18 mouse cellular contexts compared by ENCODE assay signal in the genomic region with DNA sequence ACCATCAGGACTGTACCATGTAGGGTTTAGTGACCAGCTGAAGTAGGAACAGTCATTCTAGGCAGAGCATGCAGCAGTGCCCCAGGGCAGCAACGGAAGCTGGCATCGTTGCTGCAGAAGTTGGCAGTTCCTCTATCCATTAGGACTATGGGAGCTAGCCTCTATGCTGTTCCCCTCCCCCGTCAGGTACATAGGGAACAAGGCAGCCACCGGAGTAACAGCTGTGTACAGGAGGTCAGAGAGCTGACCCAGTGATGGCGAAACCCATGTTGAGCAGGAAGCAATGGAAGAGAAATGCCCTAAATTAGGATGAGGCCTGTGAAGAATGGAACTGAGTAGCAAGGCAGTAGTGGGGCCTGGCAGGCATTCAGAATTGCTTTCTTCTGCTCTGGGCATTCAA. TPM values are rescaled to one million over a fixed set of nuclear protein-coding genes. Genes with fewer than 3 reads are reported as not detected.
DNase-seq lines count a peak whose midpoint lies in the region; ATAC-seq and TF ChIP-seq lines count a peak whose summit lies in the region.
"Had no signal": no experiment of that assay in that cellular context is flagged by ENCODE, and none has a peak within 500 bp of the region (broad histone marks: within the 10 kb centered on the region; RNA-seq: fewer than 3 reads in every experiment).

No protein-coding gene starts in this region.

- 71% methylated on average over 5 of the region's 5 CpGs for WGBS in hindbrain, postnatal 0 days
- 77% methylated on average over 5 of the region's 5 CpGs for WGBS in hindbrain, embryonic 16.5 days
- 68% methylated on average over 5 of the region's 5 CpGs for WGBS in liver, embryonic 15.5 days (ENCODE audit: insufficient replicate concordance)
- 81% methylated on average over 5 of the region's 5 CpGs for WGBS in forebrain, embryonic 15.5 days

- no peak overlapping the region for H3K4me2 ChIP-seq in hindbrain, postnatal 0 days (ENCODE audit: low read depth, low read length)
- no peak overlapping the region for H3K4me2 ChIP-seq in hindbrain, embryonic 16.5 days (ENCODE audit: low read length)
- no peak overlapping the region for H3K4me2 ChIP-seq in liver, embryonic 15.5 days
- no peak overlapping the region for H3K4me2 ChIP-seq in forebrain, embryonic 15.5 days (replicated peaks)

- H3K27me3 ChIP-seq in hindbrain, postnatal 0 days (ENCODE audit: insufficient read depth, low read length) = no peaks in the 10 kb centered on the region
- H3K27me3 ChIP-seq in hindbrain, embryonic 16.5 days (replicated peaks; ENCODE audit: control insufficient read depth, insufficient read depth, low read length) = no peaks in the 10 kb centered on the region
- H3K27me3 ChIP-seq in liver, embryonic 15.5 days = no peaks in the 10 kb centered on the region
- H3K27me3 ChIP-seq in forebrain, embryonic 15.5 days = no peaks in the 10 kb centered on the region

- H3K4me3 ChIP-seq in hindbrain, postnatal 0 days (ENCODE audit: low read length) = no peak overlapping the region
- no peak overlapping the region for H3K4me3 ChIP-seq in hindbrain, embryonic 16.5 days (ENCODE audit: low read length)
- H3K4me3 ChIP-seq in liver, embryonic 15.5 days (replicated peaks) = no peak overlapping the region
- H3K4me3 ChIP-seq in forebrain, embryonic 15.5 days = no peak overlapping the region
- H3K4me3 ChIP-seq: heart, adult 2 months; limb, embryonic 10.5 days had no signal

- H3K9ac ChIP-seq in hindbrain, postnatal 0 days (replicated peaks; ENCODE audit: low read length) = no peak overlapping the region
- H3K9ac ChIP-seq in hindbrain, embryonic 16.5 days (ENCODE audit: low read depth, low read length) = no peak overlapping the region
- H3K9ac ChIP-seq in liver, embryonic 15.5 days = no peak overlapping the region
- no peak overlapping the region for H3K9ac ChIP-seq in forebrain, embryonic 15.5 days (replicated peaks)

- peak; percentile 1 for DNase-seq in hindbrain, postnatal 0 days (ENCODE audit: low spot score)
- DNase-seq in Muller cell, postnatal 12 days (ENCODE audit: inconsistent ontology term) = peak; percentile 14
- DNase-seq in urinary bladder, postnatal 25 days (ENCODE audit: low spot score) = no peak
- DNase-seq: adrenal gland, adult 2 months; gastrocnemius, postnatal 14 days; heart, adult 2 months; kidney, adult 2 months; kidney, postnatal 14 days; layer of hippocampus, adult 9-11 months; lung, adult 2 months; thymus, adult 2 months had no signal

- ATAC-seq in hindbrain, postnatal 0 days = no peak
- no peak for ATAC-seq in hindbrain, embryonic 16.5 days
- peak; percentile 48 for ATAC-seq in granulocyte monocyte progenitor cell, adult 5-6 weeks (replicated peaks; ENCODE audit: poor library complexity, severe bottlenecking)
- peak; percentile 70 for ATAC-seq in liver, embryonic 15.5 days (ENCODE audit: insufficient read depth)
- no peak for ATAC-seq in forebrain, embryonic 15.5 days (replicated peaks)
- ATAC-seq: inflammation-experienced regulatory T-cells, adult 6 months; midbrain, embryonic 16.5 days had no signal

- no peaks in the 10 kb centered on the region for H3K9me3 ChIP-seq in hindbrain, postnatal 0 days (ENCODE audit: low read length)
- no peaks in the 10 kb centered on the region for H3K9me3 ChIP-seq in hindbrain, embryonic 16.5 days (ENCODE audit: control insufficient read depth, low read length)
- H3K9me3 ChIP-seq in liver, embryonic 15.5 days (replicated peaks) = no peaks in the 10 kb centered on the region
- no peaks in the 10 kb centered on the region for H3K9me3 ChIP-seq in forebrain, embryonic 15.5 days
- H3K9me3 ChIP-seq: limb, embryonic 10.5 days had no signal

- no peaks in the 10 kb centered on the region for H3K4me1 ChIP-seq in hindbrain, postnatal 0 days (ENCODE audit: insufficient read depth, low read length)
- peaks cover 4% of the 10 kb centered on the region; the same call in 1 of the 2 replicates for H3K4me1 ChIP-seq in hindbrain, embryonic 16.5 days (ENCODE audit: control insufficient read depth, insufficient read depth, low read depth, low read length)
- H3K4me1 ChIP-seq in liver, embryonic 15.5 days (replicated peaks) = 0 out of 2 replicates have a peak, but pooled peaks cover 9% of the 10 kb centered on the region
- peaks cover 16% of the 10 kb centered on the region for H3K4me1 ChIP-seq in forebrain, embryonic 15.5 days

- peaks cover 17% of the 10 kb centered on the region for H3K36me3 ChIP-seq in hindbrain, postnatal 0 days (ENCODE audit: insufficient read depth, low read length)
- H3K36me3 ChIP-seq in hindbrain, embryonic 16.5 days (ENCODE audit: control insufficient read depth, insufficient read depth, low read length) = 0 out of 2 replicates have a peak, but pooled peaks cover 3% of the 10 kb centered on the region
- H3K36me3 ChIP-seq in liver, embryonic 15.5 days (replicated peaks) = peaks cover 21% of the 10 kb centered on the region
- 0 out of 2 replicates have a peak, but pooled peaks cover 11% of the 10 kb centered on the region for H3K36me3 ChIP-seq in forebrain, embryonic 15.5 days

- no peak for TF ChIP-seq CTCF in hindbrain, postnatal 0 days (IDR thresholded peaks at IDR 0.05; ENCODE audit: low read depth)

- no peak overlapping the region for H3K27ac ChIP-seq in hindbrain, postnatal 0 days
- H3K27ac ChIP-seq in hindbrain, embryonic 16.5 days (ENCODE audit: low read depth, low read length) = no peak overlapping the region
- H3K27ac ChIP-seq in liver, embryonic 15.5 days (replicated peaks) = no peak overlapping the region
- H3K27ac ChIP-seq in forebrain, embryonic 15.5 days (replicated peaks) = no peak overlapping the region
- H3K27ac ChIP-seq: heart, adult 2 months; limb, embryonic 10.5 days had no signal

RNA-seq across cellular contexts. Expression of gene Srp14, which starts 37.3 kb away (rescaled TPM):
- total RNA-seq in hindbrain, postnatal 0 days (2014; rRNA removed) = 126 and 151 TPM in 2 replicates
- polyA plus RNA-seq in hindbrain, postnatal 0 days (2015; fragmentation: Nextera tagmentation; extraction: Ambion mirVana) = 330 and 361 TPM in 2 replicates
- polyA plus RNA-seq in hindbrain, embryonic 16.5 days (2015; fragmentation: Nextera tagmentation; extraction: Ambion mirVana) = 315 and 340 TPM in 2 replicates
- 221 and 248 TPM in 2 replicates for total RNA-seq in granulocyte monocyte progenitor cell, adult 5-6 weeks (2014; fragmentation: Nextera tagmentation)
- 186 and 206 TPM in 2 replicates for total RNA-seq in granulocyte monocyte progenitor cell, adult 5-6 weeks (2017)
- 91.1 and 96.9 TPM in 2 replicates for polyA plus RNA-seq in liver, embryonic 15.5 days (2015; fragmentation: Nextera tagmentation; extraction: Ambion mirVana)
- polyA plus RNA-seq in forebrain, embryonic 15.5 days (2015; fragmentation: Nextera tagmentation; extraction: Ambion mirVana) = 332 and 333 TPM in 2 replicates

RNA-seq across cellular contexts. Expression of gene Eif2ak4, which starts 53.8 kb away (rescaled TPM):
- 15.4 and 16.3 TPM in 2 replicates for total RNA-seq in hindbrain, postnatal 0 days (2014; rRNA removed)
- polyA plus RNA-seq in hindbrain, postnatal 0 days (2015; fragmentation: Nextera tagmentation; extraction: Ambion mirVana) = 7.1 and 7.2 TPM in 2 replicates
- 8.3 and 9.3 TPM in 2 replicates for polyA plus RNA-seq in hindbrain, embryonic 16.5 days (2015; fragmentation: Nextera tagmentation; extraction: Ambion mirVana)
- total RNA-seq in granulocyte monocyte progenitor cell, adult 5-6 weeks (2014; fragmentation: Nextera tagmentation) = 16.3 and 20.0 TPM in 2 replicates
- 12.7 and 17.5 TPM in 2 replicates for total RNA-seq in granulocyte monocyte progenitor cell, adult 5-6 weeks (2017)
- 3.6 and 3.9 TPM in 2 replicates for polyA plus RNA-seq in liver, embryonic 15.5 days (2015; fragmentation: Nextera tagmentation; extraction: Ambion mirVana)
- polyA plus RNA-seq in forebrain, embryonic 15.5 days (2015; fragmentation: Nextera tagmentation; extraction: Ambion mirVana) = 8.1 and 9.5 TPM in 2 replicates

Comparison
In these comparisons a context has a peak if more than half of its experiments do, and no peak if none do; other contexts are left out.
1. ATAC-seq: peak in granulocyte monocyte progenitor cell, adult 5-6 weeks (single experiment) and liver, embryonic 15.5 days (single experiment); none in hindbrain, postnatal 0 days (single experiment), hindbrain, embryonic 16.5 days (single experiment) and forebrain, embryonic 15.5 days (single experiment).